Mouse (Mus musculus): ENCODE data around the gene Stau1. TPM values are rescaled to one million over a fixed set of nuclear protein-coding genes. Genes with fewer than 3 reads are reported as not detected.
A peak's percentile ranks its signal among the peaks of the same experiment; 100 is the strongest.

Stau1 gene
- polyA plus RNA-seq, 1 experiment = 0.94 TPM

DNA sequence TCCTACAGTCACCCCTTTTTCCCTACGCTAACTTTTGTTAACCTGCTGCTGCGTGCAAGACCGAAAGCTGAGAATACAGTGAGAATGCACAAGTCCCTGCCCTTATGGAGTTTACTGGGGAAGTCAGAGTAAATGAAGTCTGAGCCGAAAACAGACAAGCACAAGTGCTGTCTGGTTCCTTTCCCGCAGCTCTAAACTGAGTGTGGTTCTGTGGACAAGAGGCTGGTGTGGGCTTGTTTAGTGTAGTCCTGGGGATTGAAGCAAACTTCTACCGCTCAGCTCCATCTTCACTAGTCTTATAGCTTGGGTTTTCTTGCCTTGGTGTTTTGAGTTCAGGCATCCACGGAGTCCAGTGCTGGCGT lies 415 bp upstream of the Stau1 start:
- no peak for TF ChIP-seq GATA1 (IDR thresholded peaks at IDR 0.05; ENCODE audit: low read length)
- no peak for TF ChIP-seq TAL1 (IDR thresholded peaks at IDR 0.05; ENCODE audit: low read length)
- Histone ChIP-seq H3K4me3 (replicated peaks) (peak overlapping the region; percentile 95), H3K9me3 (ENCODE audit: control insufficient read depth, low read length) (no peaks in the 10 kb centered on the region), H3K27me3 (ENCODE audit: control insufficient read depth) (peaks cover 13% of the 10 kb centered on the region), H3K4me1 (ENCODE audit: control insufficient read depth) (peaks cover 47% of the 10 kb centered on the region), H3K36me3 (ENCODE audit: control insufficient read depth) (no peaks in the 10 kb centered on the region)

DNA sequence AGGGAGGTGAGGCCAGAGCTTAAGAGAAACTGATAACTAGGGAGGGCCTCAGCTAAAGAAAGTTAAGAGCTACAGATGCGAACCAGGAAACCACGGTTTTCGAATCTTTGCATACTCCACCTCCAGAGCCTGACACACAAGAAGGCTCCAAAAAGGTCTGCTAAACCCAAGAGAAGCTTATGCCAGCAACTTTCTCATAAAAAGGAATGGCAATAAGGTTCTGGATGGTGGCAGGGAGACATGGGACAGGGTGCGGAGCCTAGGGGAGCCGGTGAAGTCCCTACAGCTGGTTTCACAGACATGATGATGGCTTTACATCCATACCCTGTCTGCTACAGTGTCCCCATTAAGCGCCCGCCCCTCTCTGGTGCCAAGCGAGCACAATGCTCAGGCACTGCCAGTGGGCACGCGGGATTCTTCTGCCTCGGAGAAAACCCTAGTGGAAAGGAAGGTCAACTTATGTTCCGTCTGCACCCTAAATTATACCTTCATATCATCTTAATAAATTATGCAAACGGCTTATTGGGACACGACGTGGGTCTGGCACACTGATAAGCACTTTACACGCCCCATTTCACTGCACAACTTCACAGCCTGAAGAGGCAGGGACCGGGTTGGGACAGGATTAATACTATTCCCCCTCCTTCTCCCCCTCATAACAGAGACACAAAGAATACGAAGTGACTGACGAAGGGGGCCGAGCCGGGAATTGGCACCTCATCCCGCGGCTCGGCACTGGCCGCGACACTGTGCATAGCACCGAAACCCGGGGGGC lies 891 bp downstream of the Stau1 start:
- peaks cover under 1% of the 10 kb centered on the region; the same call in 1 of the 2 replicates for H3K27me3 ChIP-seq (ENCODE audit: control insufficient read depth)
- TF ChIP-seq GATA1 (IDR thresholded peaks at IDR 0.05; ENCODE audit: low read length) (peak; percentile 59), TAL1 (IDR thresholded peaks at IDR 0.05; ENCODE audit: low read length) (no peak)
- peaks cover 60% of the 10 kb centered on the region for H3K4me1 ChIP-seq (ENCODE audit: control insufficient read depth)
- H3K9me3 ChIP-seq (ENCODE audit: control insufficient read depth, low read length) = no peaks in the 10 kb centered on the region
- H3K4me3 ChIP-seq (replicated peaks) = peak overlapping the region; percentile 95
- no peaks in the 10 kb centered on the region for H3K36me3 ChIP-seq (ENCODE audit: control insufficient read depth)

DNA sequence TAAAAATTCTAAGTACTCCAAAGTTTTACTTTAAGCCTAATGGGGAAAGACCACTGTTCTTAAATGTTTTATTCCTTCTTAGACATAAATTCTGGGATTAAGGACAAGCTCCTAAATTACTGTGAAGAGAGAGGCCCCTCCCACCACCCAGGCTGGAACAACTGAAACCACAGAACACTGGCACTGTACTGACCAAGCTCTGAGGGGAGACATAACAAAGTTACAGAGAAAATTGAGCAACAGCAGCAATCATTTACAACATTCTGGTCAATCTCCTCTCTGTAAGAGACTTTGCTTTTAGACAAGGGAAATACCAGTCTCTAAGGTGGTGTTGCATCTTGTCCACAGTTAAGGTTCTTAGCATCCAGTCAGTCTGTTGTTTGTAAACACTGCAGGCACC lies 4.2 kb downstream of the Stau1 start:
- TF ChIP-seq TAL1 (IDR thresholded peaks at IDR 0.05; ENCODE audit: low read length) = no peak
- no peak for TF ChIP-seq GATA1 (IDR thresholded peaks at IDR 0.05; ENCODE audit: low read length)
- no peaks in the 10 kb centered on the region for H3K27me3 ChIP-seq (ENCODE audit: control insufficient read depth)
- H3K36me3 ChIP-seq (ENCODE audit: control insufficient read depth) = peaks cover 3% of the 10 kb centered on the region
- H3K4me1 ChIP-seq (ENCODE audit: control insufficient read depth) = peaks cover 66% of the 10 kb centered on the region
- no peaks in the 10 kb centered on the region for H3K9me3 ChIP-seq (ENCODE audit: control insufficient read depth, low read length)
- no peak overlapping the region for H3K4me3 ChIP-seq (replicated peaks)

DNA sequence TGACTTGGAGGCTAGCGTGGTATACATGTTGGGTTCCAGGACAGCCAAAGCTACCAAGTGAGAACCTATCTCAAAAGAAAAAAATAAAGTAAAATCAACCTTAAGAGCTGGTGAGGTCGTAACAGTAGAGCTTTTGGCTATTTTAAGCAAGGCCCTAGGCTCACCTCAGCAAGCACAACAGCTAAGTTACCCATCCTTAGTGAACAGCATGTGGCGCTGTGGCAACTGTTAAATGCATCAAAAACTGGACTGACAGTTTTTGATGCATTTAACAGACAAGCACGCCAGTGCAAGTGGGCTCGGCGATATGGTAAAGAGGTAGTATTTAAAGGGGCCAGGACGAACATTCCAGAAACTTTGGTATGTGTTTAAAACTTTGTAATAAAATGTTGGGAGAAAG lies 5.2 kb downstream of the Stau1 start:
- Histone ChIP-seq H3K36me3 (ENCODE audit: control insufficient read depth) (peaks cover 3% of the 10 kb centered on the region), H3K4me1 (ENCODE audit: control insufficient read depth) (peaks cover 60% of the 10 kb centered on the region), H3K27me3 (ENCODE audit: control insufficient read depth) (no peaks in the 10 kb centered on the region), H3K4me3 (replicated peaks) (no peak overlapping the region), H3K9me3 (ENCODE audit: control insufficient read depth, low read length) (no peaks in the 10 kb centered on the region)
- TF ChIP-seq TAL1 (IDR thresholded peaks at IDR 0.05; ENCODE audit: low read length) (no peak), GATA1 (IDR thresholded peaks at IDR 0.05; ENCODE audit: low read length) (no peak)

DNA sequence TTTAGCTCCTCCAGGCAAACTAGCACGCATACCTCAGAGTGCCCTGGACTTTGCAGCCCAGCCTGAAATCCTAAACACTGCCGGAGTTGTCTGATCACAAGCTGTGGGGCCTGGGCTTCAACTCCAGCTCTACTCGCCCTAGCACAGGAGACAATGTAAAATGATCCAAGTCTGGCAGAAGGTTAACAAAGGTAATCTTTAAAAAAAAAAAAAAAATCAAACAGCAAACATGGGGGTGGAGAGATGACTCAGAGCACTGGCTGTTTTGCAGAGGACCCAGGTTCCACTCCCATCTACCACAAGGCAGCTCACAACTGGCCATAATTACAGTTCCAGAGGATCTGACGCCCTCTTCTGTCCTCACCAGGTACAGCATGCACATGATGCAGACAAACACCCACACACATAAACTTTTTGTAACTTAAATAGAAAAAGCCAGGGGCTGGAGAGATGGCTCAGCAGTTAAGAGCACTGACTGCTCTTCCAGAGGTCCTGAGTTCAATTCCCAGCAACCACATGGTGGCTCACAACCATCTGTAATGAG lies 12.7 kb downstream of the Stau1 start:
- H3K27me3 ChIP-seq (ENCODE audit: control insufficient read depth) = no peaks in the 10 kb centered on the region
- TF ChIP-seq TAL1 (IDR thresholded peaks at IDR 0.05; ENCODE audit: low read length) (no peak), GATA1 (IDR thresholded peaks at IDR 0.05; ENCODE audit: low read length) (no peak)
- peaks cover 3% of the 10 kb centered on the region for H3K36me3 ChIP-seq (ENCODE audit: control insufficient read depth)
- H3K9me3 ChIP-seq (ENCODE audit: control insufficient read depth, low read length) = no peaks in the 10 kb centered on the region
- peaks cover 5% of the 10 kb centered on the region for H3K4me1 ChIP-seq (ENCODE audit: control insufficient read depth)
- H3K4me3 ChIP-seq (replicated peaks) = no peak overlapping the region

DNA sequence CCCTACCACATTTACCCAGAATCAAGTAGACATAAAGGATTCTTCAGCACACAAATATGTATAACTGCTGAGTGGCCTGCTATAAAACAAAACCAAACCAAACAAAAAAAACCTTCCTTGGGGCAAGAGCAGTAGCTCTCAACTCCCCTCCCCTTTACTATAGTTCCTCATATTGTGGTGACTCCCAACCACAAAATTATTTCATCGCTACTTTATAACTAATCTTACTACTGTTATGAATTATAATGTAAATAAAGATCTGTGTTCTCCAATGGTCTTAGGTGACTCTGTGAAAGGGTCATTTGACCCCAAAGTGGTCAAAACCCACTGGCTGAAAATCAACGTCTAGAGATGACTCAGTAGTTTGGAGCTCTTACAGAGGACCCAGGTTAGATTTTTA lies 15.9 kb downstream of the Stau1 start:
- Histone ChIP-seq H3K27me3 (ENCODE audit: control insufficient read depth) (no peaks in the 10 kb centered on the region), H3K9me3 (ENCODE audit: control insufficient read depth, low read length) (no peaks in the 10 kb centered on the region), H3K36me3 (ENCODE audit: control insufficient read depth) (no peaks in the 10 kb centered on the region), H3K4me3 (replicated peaks) (no peak overlapping the region), H3K4me1 (ENCODE audit: control insufficient read depth) (peaks cover 23% of the 10 kb centered on the region)
- TF ChIP-seq TAL1 (IDR thresholded peaks at IDR 0.05; ENCODE audit: low read length) = no peak
- TF ChIP-seq GATA1 (IDR thresholded peaks at IDR 0.05; ENCODE audit: low read length) = no peak

DNA sequence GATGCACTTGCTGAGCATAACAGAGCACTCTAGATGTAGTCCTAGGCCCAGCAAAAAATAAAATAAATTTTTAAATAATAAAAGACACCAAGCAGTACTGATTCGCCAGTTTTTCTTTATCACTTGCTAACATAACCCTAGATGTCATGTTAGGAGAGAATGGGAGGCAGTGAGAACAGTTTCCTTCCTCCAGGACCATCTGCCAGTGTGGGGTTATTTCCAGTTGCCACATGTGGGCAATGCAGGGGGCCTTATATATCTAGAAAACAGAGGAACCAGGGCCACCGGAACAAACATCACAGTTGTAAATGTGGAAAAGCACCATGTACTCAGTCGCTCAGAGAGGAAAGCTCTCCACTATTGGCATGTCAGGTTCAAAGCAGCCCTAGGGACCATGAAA lies 18.6 kb downstream of the Stau1 start:
- no peaks in the 10 kb centered on the region for H3K27me3 ChIP-seq (ENCODE audit: control insufficient read depth)
- peaks cover 34% of the 10 kb centered on the region for H3K4me1 ChIP-seq (ENCODE audit: control insufficient read depth)
- no peak overlapping the region for H3K4me3 ChIP-seq (replicated peaks)
- no peaks in the 10 kb centered on the region for H3K36me3 ChIP-seq (ENCODE audit: control insufficient read depth)
- H3K9me3 ChIP-seq (ENCODE audit: control insufficient read depth, low read length) = no peaks in the 10 kb centered on the region
- no peak for TF ChIP-seq TAL1 (IDR thresholded peaks at IDR 0.05; ENCODE audit: low read length)
- no peak for TF ChIP-seq GATA1 (IDR thresholded peaks at IDR 0.05; ENCODE audit: low read length)

DNA sequence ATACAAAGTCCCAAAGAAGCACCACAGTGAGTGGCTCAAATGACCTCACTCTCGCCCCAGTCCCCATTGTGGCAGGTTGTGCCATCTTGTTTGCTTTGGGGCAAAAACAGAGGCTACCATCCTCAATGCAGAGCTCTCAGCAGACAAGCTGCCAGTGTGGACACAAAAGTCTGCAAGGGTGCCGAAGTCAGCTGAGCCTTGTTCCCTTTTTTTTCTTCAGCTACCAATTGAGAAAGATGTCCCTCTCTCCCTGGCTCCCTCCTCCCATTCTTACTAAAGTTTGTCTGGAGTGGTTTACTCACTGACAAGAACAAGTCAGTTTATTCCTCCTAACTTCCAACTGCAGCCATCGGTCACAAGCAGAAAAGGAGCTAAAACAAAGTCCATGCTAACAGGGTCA lies 19.7 kb downstream of the Stau1 start:
- H3K9me3 ChIP-seq (ENCODE audit: control insufficient read depth, low read length) = no peaks in the 10 kb centered on the region
- H3K27me3 ChIP-seq (ENCODE audit: control insufficient read depth) = no peaks in the 10 kb centered on the region
- H3K4me1 ChIP-seq (ENCODE audit: control insufficient read depth) = peaks cover 35% of the 10 kb centered on the region
- no peak overlapping the region for H3K4me3 ChIP-seq (replicated peaks)
- H3K36me3 ChIP-seq (ENCODE audit: control insufficient read depth) = no peaks in the 10 kb centered on the region
- TF ChIP-seq TAL1 (IDR thresholded peaks at IDR 0.05; ENCODE audit: low read length) (no peak), GATA1 (IDR thresholded peaks at IDR 0.05; ENCODE audit: low read length) (no peak)

DNA sequence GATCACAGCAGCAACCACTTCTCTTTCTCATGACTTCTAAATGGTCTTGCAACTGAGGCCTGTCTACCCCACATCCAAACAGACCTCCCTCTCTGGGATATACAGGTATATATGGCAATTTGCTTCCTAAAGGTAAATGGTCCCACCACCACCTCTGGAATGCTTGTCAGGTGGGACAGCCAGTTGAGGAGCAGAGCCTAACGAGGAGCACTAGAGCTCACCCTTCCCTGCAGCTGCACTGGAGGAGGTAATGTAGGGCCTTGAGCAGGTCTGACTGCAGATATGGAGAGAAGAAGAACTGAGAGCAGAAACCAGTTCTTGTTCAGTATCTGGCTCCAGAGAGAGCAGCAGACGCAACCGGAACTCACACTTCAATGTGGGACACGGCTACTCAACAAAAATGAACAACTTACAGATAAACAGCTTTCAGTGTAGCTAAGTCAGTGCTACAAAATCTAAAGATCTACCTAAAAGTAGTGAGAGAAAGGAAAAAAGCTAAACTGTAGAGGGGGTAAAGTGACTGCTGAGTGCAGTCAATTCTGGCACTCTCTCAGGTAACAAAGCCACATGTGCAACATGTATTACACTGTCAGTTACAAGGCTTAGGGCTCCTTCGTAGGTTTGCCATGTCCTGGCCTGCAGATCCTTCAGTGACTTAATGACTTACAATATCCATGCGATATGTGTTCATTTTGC lies 21.8 kb downstream of the Stau1 start:
- TF ChIP-seq TAL1 (IDR thresholded peaks at IDR 0.05; ENCODE audit: low read length) (no peak), GATA1 (IDR thresholded peaks at IDR 0.05; ENCODE audit: low read length) (no peak)
- no peaks in the 10 kb centered on the region for H3K27me3 ChIP-seq (ENCODE audit: control insufficient read depth)
- no peaks in the 10 kb centered on the region for H3K36me3 ChIP-seq (ENCODE audit: control insufficient read depth)
- H3K4me3 ChIP-seq (replicated peaks) = no peak overlapping the region
- peaks cover 38% of the 10 kb centered on the region for H3K4me1 ChIP-seq (ENCODE audit: control insufficient read depth)
- no peaks in the 10 kb centered on the region for H3K9me3 ChIP-seq (ENCODE audit: control insufficient read depth, low read length)

Measured in erythroblast, embryonic 14.5 days (primary cell).